Mouse (Mus musculus): ENCODE results near the gene Bach2. TPM values are rescaled to one million over a fixed set of nuclear protein-coding genes. Genes with fewer than 3 reads are reported as not detected.

The Bach2 gene
- polyA plus RNA-seq, 1 experiment from 2014 or later = 16.4 TPM

DNA sequence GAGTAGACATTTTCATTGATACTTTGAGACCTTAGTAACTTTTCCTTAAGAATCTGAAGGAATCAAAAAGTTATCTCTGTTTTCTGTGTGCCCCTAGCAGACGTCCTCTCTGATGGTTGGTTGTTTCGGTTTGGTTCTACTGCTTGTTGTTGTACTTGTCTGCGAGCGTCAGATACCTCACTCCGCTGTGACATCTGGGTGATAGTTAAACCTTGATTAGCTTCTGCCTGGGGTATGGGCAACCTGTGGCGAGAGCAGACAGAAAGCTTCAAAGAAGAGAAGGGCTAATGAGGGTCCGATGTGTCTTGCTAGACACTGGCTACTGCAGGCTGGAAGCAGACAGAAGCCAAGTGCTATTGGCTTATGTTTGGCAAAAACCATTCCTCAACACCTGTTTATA lies 186.5 kb downstream of the Bach2 start:
- no peak overlapping the region for H3K9ac ChIP-seq (ENCODE audit: low read length)
- no peak overlapping the region for H3K27ac ChIP-seq (replicated peaks; ENCODE audit: low read depth, low read length)
- no peak overlapping the region for H3K4me3 ChIP-seq (ENCODE audit: low read depth, low read length)
- H3K36me3 ChIP-seq (ENCODE audit: control insufficient read depth, insufficient read depth, low read length) = no peaks in the 10 kb centered on the region
- H3K27me3 ChIP-seq (ENCODE audit: control insufficient read depth, insufficient read depth, low read length) = no peaks in the 10 kb centered on the region
- no peak for ATAC-seq (ENCODE audit: insufficient number of reproducible peaks, low FRiP score, low TSS enrichment, low read depth)
- H3K9me3 ChIP-seq (ENCODE audit: control insufficient read depth, low read length) = no peaks in the 10 kb centered on the region
- WGBS = 70% methylated on average over 7 of the region's 7 CpGs
- DNase-seq (ENCODE audit: low spot score) = no peak
- H3K4me1 ChIP-seq (ENCODE audit: control insufficient read depth, insufficient read depth, low read length) = no peaks in the 10 kb centered on the region
- no peak overlapping the region for H3K4me2 ChIP-seq (ENCODE audit: low read depth, severe bottlenecking)

DNA sequence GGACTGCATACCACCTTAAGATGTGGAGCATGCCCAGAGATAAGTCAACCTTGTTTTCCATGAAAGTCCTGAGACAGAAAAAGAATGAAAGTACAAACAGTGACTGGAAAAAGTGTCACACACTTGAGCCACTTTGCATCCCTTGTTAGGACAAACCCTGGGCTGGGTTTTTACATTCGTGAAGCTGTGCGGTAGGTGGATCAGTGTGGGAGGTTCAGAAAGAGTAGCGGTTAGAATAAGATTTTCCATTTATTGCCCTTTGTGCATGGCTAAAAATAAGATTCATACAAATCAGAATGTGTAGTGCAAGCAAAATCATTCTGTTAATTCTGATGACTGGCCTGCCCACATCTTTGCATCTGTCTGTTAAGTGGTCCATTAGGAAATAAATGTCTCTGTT lies 187.0 kb downstream of the Bach2 start:
- WGBS = 97% methylated on average over 3 of the region's 3 CpGs
- Histone ChIP-seq H3K9ac (ENCODE audit: low read length) (no peak overlapping the region), H3K27ac (replicated peaks; ENCODE audit: low read depth, low read length) (no peak overlapping the region), H3K9me3 (ENCODE audit: control insufficient read depth, low read length) (no peaks in the 10 kb centered on the region), H3K36me3 (ENCODE audit: control insufficient read depth, insufficient read depth, low read length) (no peaks in the 10 kb centered on the region), H3K27me3 (ENCODE audit: control insufficient read depth, insufficient read depth, low read length) (no peaks in the 10 kb centered on the region), H3K4me2 (ENCODE audit: low read depth, severe bottlenecking) (no peak overlapping the region), H3K4me1 (ENCODE audit: control insufficient read depth, insufficient read depth, low read length) (no peaks in the 10 kb centered on the region), H3K4me3 (ENCODE audit: low read depth, low read length) (no peak overlapping the region)
- no peak for DNase-seq (ENCODE audit: low spot score)
- no peak for ATAC-seq (ENCODE audit: insufficient number of reproducible peaks, low FRiP score, low TSS enrichment, low read depth)

DNA sequence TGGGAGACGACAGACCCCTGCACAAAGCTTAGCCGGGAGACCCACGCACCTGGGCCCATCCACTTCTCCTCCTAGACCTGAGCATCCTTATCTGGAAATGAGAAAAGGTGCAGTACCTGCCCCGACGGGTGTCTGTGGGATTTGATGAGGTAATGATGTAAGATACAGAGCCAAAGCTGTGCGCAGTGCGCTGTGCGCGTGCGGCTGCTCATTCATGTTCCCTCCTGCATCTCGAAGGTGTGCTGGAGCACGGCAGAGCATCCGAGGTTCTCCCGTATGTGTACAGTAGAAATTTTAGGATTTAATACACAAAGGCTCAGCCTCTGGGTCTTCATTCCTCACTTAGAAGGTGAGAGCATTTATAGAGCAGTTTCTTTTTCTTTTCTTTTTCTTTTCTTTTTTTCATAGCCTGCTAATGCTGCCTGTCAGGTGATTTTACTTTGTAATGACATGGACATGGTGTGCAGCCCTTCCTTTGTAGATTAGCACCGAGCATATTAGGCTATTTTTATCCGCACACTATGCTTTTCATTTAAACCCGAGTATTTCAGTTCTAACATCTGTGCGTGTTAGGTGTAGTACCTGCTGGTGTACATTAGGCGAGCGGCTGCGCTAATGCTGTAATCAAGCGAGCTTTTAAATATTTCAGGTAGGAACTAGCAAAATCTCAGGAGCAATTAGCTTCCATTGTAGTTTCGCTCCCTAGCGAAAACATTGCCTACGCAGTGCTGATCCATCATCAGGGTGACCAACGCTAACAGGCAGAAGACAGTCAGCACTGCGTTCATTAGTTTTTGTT lies 188.4 kb downstream of the Bach2 start:
- ATAC-seq (ENCODE audit: insufficient number of reproducible peaks, low FRiP score, low TSS enrichment, low read depth) = no peak
- no peak overlapping the region for H3K4me3 ChIP-seq (ENCODE audit: low read depth, low read length)
- no peaks in the 10 kb centered on the region for H3K27me3 ChIP-seq (ENCODE audit: control insufficient read depth, insufficient read depth, low read length)
- no peaks in the 10 kb centered on the region for H3K36me3 ChIP-seq (ENCODE audit: control insufficient read depth, insufficient read depth, low read length)
- no peak overlapping the region for H3K9ac ChIP-seq (ENCODE audit: low read length)
- 85% methylated on average over 27 of the region's 27 CpGs for WGBS
- no peak overlapping the region for H3K4me2 ChIP-seq (ENCODE audit: low read depth, severe bottlenecking)
- H3K4me1 ChIP-seq (ENCODE audit: control insufficient read depth, insufficient read depth, low read length) = no peaks in the 10 kb centered on the region
- no peak for DNase-seq (ENCODE audit: low spot score)
- H3K9me3 ChIP-seq (ENCODE audit: control insufficient read depth, low read length) = no peaks in the 10 kb centered on the region
- H3K27ac ChIP-seq (replicated peaks; ENCODE audit: low read depth, low read length) = no peak overlapping the region

DNA sequence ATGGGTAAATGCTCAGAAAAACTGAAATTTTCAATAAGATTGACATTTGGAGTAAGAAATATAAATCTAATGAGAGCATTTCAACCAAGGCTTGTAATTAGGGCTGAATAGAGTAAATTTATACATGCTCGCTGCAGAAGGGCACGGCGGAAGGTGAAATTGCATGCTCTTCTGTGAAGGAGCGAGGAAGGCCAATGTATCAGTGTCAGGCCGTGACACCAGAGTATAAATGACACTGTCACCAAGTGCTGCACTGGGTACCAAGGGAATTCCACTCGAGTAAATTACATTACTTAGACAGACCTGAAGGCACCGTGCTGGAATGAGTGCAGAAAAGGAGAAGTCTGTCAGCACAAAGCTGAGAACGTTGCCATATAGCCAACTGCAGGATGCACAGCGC lies 190.1 kb downstream of the Bach2 start:
- H3K36me3 ChIP-seq (ENCODE audit: control insufficient read depth, insufficient read depth, low read length) = no peaks in the 10 kb centered on the region
- H3K27me3 ChIP-seq (ENCODE audit: control insufficient read depth, insufficient read depth, low read length) = no peaks in the 10 kb centered on the region
- DNase-seq (ENCODE audit: low spot score) (no peak), ATAC-seq (ENCODE audit: insufficient number of reproducible peaks, low FRiP score, low TSS enrichment, low read depth) (no peak)
- 78% methylated on average over 9 of the region's 9 CpGs for WGBS
- no peak overlapping the region for H3K27ac ChIP-seq (replicated peaks; ENCODE audit: low read depth, low read length)
- no peak overlapping the region for H3K4me3 ChIP-seq (ENCODE audit: low read depth, low read length)
- H3K4me1 ChIP-seq (ENCODE audit: control insufficient read depth, insufficient read depth, low read length) = no peaks in the 10 kb centered on the region
- H3K9me3 ChIP-seq (ENCODE audit: control insufficient read depth, low read length) = no peaks in the 10 kb centered on the region
- H3K9ac ChIP-seq (ENCODE audit: low read length) = no peak overlapping the region
- no peak overlapping the region for H3K4me2 ChIP-seq (ENCODE audit: low read depth, severe bottlenecking)

DNA sequence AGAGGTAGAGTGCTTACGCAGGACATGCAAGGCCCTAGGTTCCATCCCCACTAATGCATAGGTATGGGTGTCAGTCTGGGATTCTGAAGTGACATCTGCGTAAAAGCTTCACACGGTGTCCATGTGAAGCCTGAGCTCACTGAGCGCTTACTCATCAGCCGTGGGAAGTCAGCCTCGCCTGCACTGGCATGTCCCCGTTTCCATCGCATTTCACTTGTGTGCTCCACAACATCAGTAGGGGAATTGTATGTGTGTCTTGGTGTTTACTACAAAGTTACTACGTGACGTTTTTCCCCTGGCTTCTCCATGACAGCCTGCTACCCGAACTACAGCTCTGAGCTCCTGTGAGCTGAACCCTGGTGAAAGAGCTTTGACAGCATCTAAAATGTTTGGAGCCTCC lies 191.5 kb downstream of the Bach2 start:
- H3K9me3 ChIP-seq (ENCODE audit: control insufficient read depth, low read length) = no peaks in the 10 kb centered on the region
- no peak overlapping the region for H3K4me2 ChIP-seq (ENCODE audit: low read depth, severe bottlenecking)
- no peak overlapping the region; the same call in 1 of the 2 replicates for H3K27ac ChIP-seq (replicated peaks; ENCODE audit: low read depth, low read length)
- H3K4me1 ChIP-seq (ENCODE audit: control insufficient read depth, insufficient read depth, low read length) = no peaks in the 10 kb centered on the region
- no peak overlapping the region for H3K4me3 ChIP-seq (ENCODE audit: low read depth, low read length)
- no peaks in the 10 kb centered on the region for H3K36me3 ChIP-seq (ENCODE audit: control insufficient read depth, insufficient read depth, low read length)
- DNase-seq (ENCODE audit: low spot score) (no peak), ATAC-seq (ENCODE audit: insufficient number of reproducible peaks, low FRiP score, low TSS enrichment, low read depth) (no peak)
- no peak overlapping the region for H3K9ac ChIP-seq (ENCODE audit: low read length)
- WGBS = 83% methylated on average over 11 of the region's 11 CpGs
- no peaks in the 10 kb centered on the region for H3K27me3 ChIP-seq (ENCODE audit: control insufficient read depth, insufficient read depth, low read length)

DNA sequence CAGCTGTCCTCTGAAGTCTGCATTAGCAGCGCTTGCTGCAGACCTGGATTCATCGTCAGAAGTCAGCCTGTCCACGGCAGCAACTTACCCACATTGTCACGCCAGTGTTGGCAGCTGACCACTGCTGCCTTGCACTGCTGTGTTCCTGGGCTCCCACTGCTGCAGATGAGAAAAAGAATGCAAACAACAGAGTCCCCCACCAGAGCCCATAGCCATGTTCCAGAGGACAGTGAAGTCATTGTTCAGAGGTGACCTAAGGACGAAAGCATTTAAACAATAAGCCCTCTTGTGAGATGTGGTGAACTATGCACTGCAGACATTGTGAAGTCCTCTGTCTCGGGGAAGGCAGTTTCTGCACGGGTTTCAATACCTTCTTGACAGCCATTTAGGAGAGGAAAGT lies 192.4 kb downstream of the Bach2 start:
- Histone ChIP-seq H3K4me2 (ENCODE audit: low read depth, severe bottlenecking) (no peak overlapping the region), H3K36me3 (ENCODE audit: control insufficient read depth, insufficient read depth, low read length) (no peaks in the 10 kb centered on the region), H3K9ac (ENCODE audit: low read length) (no peak overlapping the region), H3K4me1 (ENCODE audit: control insufficient read depth, insufficient read depth, low read length) (no peaks in the 10 kb centered on the region), H3K9me3 (ENCODE audit: control insufficient read depth, low read length) (no peaks in the 10 kb centered on the region), H3K27ac (replicated peaks; ENCODE audit: low read depth, low read length) (peak overlapping the region; percentile 71), H3K4me3 (ENCODE audit: low read depth, low read length) (no peak overlapping the region), H3K27me3 (ENCODE audit: control insufficient read depth, insufficient read depth, low read length) (no peaks in the 10 kb centered on the region)
- peak; percentile 68 for ATAC-seq (ENCODE audit: insufficient number of reproducible peaks, low FRiP score, low TSS enrichment, low read depth)
- DNase-seq (ENCODE audit: low spot score) = peak; percentile 44
- 56% methylated on average over 7 of the region's 7 CpGs for WGBS

DNA sequence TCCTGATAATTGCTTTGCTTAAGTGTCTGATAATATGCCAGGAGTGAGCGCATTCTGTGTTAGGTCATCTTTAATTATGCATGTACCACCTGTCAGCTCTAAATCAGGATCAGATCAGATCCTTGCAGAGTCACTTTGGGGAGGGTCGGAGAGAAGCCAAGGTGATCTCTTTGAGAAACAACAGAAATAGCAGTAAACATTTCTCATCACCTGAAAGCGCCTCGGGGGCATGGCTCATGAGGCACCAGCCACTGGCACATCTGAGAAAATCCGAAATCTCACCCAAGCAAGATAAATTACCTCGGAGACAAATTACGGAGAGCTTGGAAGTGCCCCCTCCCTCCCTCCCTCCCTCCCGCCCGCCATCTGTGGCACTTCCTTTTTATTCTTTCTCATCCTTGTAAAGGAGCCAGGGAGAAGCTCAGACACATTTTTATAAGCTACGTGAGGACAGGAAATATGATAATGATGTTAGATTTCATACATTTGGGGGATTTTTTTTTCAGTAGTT lies 193.7 kb downstream of the Bach2 start:
- Histone ChIP-seq H3K27ac (replicated peaks; ENCODE audit: low read depth, low read length) (no peak overlapping the region), H3K9me3 (ENCODE audit: control insufficient read depth, low read length) (no peaks in the 10 kb centered on the region), H3K36me3 (ENCODE audit: control insufficient read depth, insufficient read depth, low read length) (no peaks in the 10 kb centered on the region), H3K4me3 (ENCODE audit: low read depth, low read length) (no peak overlapping the region), H3K4me1 (ENCODE audit: control insufficient read depth, insufficient read depth, low read length) (no peaks in the 10 kb centered on the region), H3K27me3 (ENCODE audit: control insufficient read depth, insufficient read depth, low read length) (no peaks in the 10 kb centered on the region), H3K9ac (ENCODE audit: low read length) (no peak overlapping the region), H3K4me2 (ENCODE audit: low read depth, severe bottlenecking) (no peak overlapping the region)
- DNase-seq (ENCODE audit: low spot score) (no peak), ATAC-seq (ENCODE audit: insufficient number of reproducible peaks, low FRiP score, low TSS enrichment, low read depth) (no peak)
- 28% methylated on average over 10 of the region's 10 CpGs for WGBS

DNA sequence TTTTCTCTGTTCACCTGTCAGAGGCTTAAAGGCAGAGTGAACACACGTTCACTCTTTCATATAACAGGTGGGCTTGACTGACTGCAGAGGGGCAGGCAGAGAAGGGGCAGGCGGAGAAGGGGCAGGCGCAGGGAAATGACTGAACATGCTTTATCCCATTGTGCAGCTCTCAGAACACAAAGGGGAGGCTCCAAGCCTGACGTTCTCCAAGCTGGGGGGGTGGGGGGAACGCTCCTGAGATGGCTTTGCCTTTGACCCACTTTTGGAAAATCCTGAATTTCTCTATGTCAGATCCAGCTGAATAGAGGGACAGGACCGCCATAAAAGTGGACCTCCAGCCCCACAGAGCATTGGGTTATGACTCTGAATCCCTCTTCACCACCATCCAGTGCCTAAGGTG lies 194.3 kb downstream of the Bach2 start:
- Histone ChIP-seq H3K4me1 (ENCODE audit: control insufficient read depth, insufficient read depth, low read length) (no peaks in the 10 kb centered on the region), H3K9me3 (ENCODE audit: control insufficient read depth, low read length) (no peaks in the 10 kb centered on the region), H3K36me3 (ENCODE audit: control insufficient read depth, insufficient read depth, low read length) (no peaks in the 10 kb centered on the region), H3K27me3 (ENCODE audit: control insufficient read depth, insufficient read depth, low read length) (no peaks in the 10 kb centered on the region), H3K9ac (ENCODE audit: low read length) (no peak overlapping the region), H3K4me2 (ENCODE audit: low read depth, severe bottlenecking) (no peak overlapping the region), H3K27ac (replicated peaks; ENCODE audit: low read depth, low read length) (no peak overlapping the region), H3K4me3 (ENCODE audit: low read depth, low read length) (no peak overlapping the region)
- ATAC-seq (ENCODE audit: insufficient number of reproducible peaks, low FRiP score, low TSS enrichment, low read depth) = no peak
- no peak for DNase-seq (ENCODE audit: low spot score)
- WGBS = 66% methylated on average over 6 of the region's 6 CpGs

DNA sequence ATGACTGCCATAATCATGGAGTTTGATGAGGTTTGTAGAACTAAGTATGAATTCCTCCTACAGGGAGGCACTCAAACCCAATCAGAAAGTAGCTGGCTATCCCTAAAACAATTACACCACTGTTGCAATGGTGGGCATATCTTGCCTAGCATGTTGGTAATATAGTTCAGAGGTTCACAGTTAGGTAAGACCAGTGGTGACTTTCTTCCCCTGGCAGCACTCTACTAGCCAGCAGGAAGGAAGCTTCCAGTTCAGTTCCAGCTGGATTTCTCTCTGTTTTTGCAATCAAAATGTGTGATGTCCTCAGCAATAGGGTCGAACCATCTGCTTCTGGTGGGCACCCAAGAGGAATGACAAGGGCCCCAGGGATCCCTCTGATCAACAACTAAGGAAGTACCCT lies 196.0 kb downstream of the Bach2 start:
- 80% methylated on average over 1 of the region's 1 CpGs for WGBS
- no peaks in the 10 kb centered on the region for H3K4me1 ChIP-seq (ENCODE audit: control insufficient read depth, insufficient read depth, low read length)
- H3K9me3 ChIP-seq (ENCODE audit: control insufficient read depth, low read length) = no peaks in the 10 kb centered on the region
- H3K4me3 ChIP-seq (ENCODE audit: low read depth, low read length) = no peak overlapping the region
- no peaks in the 10 kb centered on the region for H3K36me3 ChIP-seq (ENCODE audit: control insufficient read depth, insufficient read depth, low read length)
- DNase-seq (ENCODE audit: low spot score) = no peak
- no peak for ATAC-seq (ENCODE audit: insufficient number of reproducible peaks, low FRiP score, low TSS enrichment, low read depth)
- no peak overlapping the region for H3K9ac ChIP-seq (ENCODE audit: low read length)
- H3K27ac ChIP-seq (replicated peaks; ENCODE audit: low read depth, low read length) = no peak overlapping the region
- H3K4me2 ChIP-seq (ENCODE audit: low read depth, severe bottlenecking) = no peak overlapping the region
- H3K27me3 ChIP-seq (ENCODE audit: control insufficient read depth, insufficient read depth, low read length) = no peaks in the 10 kb centered on the region
